Mouse (Mus musculus) liver, adult 2 months (tissue): Measurements from ENCODE around the gene Mdh2.

Source experiments
- CTCF ChIP-seq: fragments of 200-500 bp; IDR thresholded peaks from 2 replicates; pipeline ENCODE4 v1.5.1; 2011; ENCODE audit warnings: low read depth, low read length, control low read depth
- POLR2A ChIP-seq: fragments of 200-500 bp; IDR thresholded peaks from 2 replicates; pipeline ENCODE4 v1.6.1; 2011; ENCODE audit warnings: low read length, control low read depth; ENCODE audit not compliant: insufficient read depth; ENCODE audit errors: extremely low read depth

DNA sequence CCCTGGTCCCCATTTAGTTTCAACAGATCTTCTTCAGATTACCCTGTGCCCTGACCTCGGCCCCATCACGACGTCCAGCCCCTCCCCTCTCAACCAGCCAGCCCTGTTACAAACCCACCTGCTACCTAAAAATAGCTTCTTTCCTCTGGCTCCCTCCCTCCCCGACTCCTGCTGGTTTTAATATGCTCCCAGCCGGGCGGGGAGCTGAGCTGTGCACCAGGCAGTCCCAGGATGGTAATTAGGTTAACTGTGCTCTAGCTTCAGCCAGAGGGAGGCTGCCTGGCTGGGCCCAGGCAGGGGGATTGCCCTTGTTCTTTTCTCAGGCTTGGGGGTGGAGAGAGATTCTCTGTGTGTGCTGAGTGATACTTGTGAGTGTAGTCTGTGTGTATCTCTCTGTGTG is 22.6 kb downstream of the Mdh2 start:
- TF ChIP-seq CTCF = no peak
- no peak for TF ChIP-seq POLR2A
